Mouse (Mus musculus): ENCODE results near the gene Clcf1. TPM values are rescaled to one million over a fixed set of nuclear protein-coding genes. Genes with fewer than 3 reads are reported as not detected.
A peak's percentile ranks its signal among the peaks of the same experiment; 100 is the strongest.

Gene Clcf1
- total RNA-seq, 2 experiments from 2014 or later: 0.27 to 0.61 TPM

DNA sequence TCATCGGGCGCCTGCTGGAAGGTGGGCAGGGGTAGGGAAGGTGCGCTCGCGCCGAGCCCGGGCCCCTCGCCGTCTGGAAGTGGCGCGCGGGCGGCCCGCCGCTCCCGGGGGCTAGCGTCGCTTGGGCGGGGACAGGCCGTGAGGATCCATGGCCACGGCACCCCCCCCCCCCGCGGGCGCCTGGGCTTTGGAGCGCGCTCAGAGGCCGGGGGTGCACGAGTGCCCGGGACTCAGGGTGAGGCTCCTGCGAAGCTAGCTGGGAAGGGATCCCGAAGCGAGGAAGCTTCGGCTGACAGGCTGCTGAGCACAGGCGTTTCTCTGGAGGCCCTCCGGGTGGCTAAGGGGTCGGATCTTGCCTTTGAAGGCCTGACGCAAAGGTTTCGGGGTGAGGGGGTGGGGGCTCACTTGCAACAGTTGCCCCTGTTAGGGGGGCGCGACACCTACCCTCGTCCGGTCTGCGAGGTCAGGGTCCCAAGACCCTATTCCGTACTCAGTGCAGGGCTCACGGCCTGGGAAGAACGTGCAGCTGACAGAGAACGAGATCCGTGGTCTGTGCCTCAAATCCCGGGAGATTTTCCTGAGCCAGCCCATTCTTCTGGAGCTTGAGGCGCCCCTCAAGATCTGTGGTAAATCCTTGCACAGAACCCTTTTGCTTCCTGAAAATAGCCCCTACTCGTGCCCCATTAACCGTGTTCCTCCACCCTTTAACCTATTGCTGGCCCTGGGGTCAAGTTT lies 21.6 kb upstream of the Clcf1 start:
- DNase-seq (ENCODE audit: extremely low spot score in 1 of 2, low spot score in 1 of 2): no peak

DNA sequence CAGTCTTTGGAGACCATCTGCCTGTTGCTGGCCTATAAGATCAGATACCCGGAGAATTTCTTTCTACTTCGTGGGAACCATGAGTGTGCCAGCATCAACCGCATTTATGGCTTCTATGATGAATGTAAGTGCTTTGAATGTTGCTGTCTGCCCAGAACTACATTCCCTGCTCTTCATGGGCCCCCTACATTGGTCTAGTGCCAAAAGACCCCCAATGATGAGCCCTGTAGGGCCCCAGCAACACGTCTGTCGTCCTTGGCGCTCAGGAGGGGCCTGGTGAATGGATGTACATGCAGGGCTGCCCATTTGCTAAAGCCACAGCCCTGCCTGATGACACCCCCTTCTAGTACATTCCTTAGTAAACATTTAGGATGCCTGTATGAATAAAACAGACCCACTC lies 20.9 kb upstream of the Clcf1 start:
- no peak for DNase-seq (ENCODE audit: extremely low spot score in 1 of 2, low spot score in 1 of 2)

DNA sequence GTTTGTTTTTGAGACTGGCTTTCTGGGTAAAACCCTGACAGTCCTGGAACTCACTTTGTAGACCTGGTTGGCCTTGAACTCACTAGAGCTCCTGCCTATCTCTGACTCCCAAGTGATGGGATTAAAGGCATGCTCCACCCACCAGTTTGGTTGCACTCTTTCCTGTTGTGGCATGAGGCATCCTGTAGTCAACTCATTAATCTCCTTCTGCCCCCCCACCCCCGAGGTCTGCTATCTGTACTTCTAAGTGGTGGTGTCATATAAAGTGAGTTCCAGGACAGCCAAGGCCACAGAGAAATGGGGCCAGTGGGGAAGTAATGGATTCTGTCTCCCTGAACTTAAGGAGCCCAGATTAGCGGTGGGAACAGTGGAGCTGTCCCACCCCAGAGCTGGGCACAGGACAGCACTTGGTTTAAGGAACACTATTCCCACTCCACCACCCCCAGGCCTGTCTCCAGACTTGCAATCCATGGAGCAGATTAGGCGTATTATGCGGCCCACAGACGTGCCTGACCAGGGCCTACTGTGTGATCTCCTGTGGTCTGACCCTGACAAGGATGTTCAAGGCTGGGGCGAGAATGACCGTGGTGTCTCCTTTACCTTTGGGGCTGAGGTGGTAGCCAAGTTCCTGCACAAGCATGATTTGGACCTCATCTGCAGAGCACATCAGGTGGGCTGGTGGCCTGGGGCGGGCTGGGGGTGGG lies 19.9 kb upstream of the Clcf1 start:
- no peak for DNase-seq (ENCODE audit: extremely low spot score in 1 of 2, low spot score in 1 of 2)

DNA sequence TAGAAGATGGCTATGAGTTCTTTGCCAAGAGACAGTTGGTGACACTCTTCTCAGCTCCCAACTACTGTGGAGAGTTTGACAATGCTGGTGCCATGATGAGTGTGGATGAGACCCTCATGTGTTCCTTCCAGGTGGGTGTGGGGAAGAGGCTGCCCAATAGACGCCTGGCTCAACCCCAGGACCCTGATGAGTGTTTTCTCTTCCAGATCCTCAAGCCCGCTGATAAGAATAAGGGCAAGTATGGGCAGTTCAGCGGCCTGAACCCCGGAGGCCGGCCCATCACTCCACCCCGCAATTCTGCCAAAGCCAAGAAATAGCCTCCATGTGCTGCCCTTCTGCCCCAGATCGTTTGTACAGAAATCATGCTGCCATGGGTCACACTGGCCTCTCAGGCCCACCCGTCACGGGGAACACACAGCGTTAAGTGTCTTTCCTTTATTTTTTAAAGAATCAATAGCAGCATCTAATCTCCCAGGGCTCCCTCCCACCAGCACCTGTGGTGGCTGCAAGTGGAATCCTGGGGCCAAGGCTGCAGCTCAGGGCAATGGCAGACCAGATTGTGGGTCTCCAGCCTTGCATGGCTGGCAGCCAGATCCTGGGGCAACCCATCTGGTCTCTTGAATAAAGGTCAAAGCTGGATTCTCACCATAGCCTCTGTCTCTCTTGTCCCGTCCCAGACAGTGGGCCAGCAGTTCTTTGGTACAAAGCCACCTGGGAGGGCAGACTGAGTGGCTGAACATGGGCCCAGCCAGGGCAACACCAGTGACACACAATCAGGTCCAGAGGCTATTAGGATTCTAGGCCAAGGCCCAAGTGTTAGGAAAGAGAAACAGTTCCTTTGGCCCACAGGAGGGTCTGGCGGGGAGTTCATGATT lies 19.0 kb upstream of the Clcf1 start:
- no peak for DNase-seq (ENCODE audit: extremely low spot score in 1 of 2, low spot score in 1 of 2)

DNA sequence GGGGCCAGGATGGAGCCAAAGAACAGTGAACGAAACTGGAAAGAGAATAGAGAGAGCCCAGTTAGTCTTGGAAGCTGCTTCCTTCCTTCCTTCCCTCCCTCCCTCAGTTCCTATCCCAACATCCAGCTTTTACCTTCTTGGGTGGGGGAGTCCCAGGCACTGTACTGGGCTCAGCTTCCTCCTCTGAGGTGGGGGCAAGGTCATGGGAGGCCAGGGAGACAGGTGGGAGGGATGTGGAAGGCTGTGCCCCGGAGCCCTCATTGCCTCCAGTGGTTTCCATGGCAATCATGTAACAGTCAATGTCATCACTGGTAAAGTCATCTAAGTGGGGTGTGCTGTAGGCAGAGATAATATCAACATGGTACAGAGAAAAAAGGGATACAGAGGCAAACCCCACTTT lies 18.0 kb upstream of the Clcf1 start:
- no peak for DNase-seq (ENCODE audit: extremely low spot score in 1 of 2, low spot score in 1 of 2)

DNA sequence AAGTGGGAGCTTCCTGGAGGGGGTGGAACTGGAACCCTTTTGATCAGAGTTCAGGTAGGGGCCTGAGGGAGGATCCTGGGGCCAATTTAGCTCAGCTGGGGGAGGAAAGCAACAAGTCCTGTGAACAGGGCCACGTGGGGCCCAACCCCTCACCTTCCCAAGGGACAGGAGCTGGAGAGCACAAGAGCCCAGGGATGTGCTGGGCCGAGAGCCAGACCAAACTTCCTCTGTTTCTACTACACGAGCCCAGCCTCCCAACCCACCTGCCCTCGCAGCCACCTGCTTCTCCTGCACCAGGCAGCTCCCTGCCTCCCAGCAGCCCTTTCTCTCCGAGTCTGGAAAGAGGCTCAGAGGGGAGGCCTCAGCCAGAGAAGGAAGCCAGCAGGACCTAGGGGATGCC lies 17.5 kb upstream of the Clcf1 start:
- no peak for DNase-seq (ENCODE audit: extremely low spot score in 1 of 2, low spot score in 1 of 2)

DNA sequence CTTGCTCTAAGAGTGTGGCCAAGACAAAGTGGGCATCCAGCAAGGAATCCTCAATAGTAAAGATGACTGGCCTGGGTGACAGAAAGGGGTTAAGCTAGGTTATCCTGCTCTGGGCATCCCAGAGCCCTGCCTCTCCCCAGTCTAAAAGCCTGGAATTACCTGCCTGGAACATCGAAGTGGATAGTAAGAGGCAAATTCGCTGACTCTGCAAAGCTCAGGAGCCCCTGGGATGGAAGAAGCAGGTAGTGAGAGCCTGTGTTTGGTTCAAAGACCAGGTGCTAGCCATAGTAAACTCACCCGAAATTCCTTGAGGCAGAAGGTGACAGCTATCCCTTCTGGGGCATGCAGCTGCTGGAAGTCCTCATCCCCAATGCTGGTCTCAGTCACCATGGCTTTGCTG lies 16.9 kb upstream of the Clcf1 start:
- DNase-seq (ENCODE audit: extremely low spot score in 1 of 2, low spot score in 1 of 2): no peak

DNA sequence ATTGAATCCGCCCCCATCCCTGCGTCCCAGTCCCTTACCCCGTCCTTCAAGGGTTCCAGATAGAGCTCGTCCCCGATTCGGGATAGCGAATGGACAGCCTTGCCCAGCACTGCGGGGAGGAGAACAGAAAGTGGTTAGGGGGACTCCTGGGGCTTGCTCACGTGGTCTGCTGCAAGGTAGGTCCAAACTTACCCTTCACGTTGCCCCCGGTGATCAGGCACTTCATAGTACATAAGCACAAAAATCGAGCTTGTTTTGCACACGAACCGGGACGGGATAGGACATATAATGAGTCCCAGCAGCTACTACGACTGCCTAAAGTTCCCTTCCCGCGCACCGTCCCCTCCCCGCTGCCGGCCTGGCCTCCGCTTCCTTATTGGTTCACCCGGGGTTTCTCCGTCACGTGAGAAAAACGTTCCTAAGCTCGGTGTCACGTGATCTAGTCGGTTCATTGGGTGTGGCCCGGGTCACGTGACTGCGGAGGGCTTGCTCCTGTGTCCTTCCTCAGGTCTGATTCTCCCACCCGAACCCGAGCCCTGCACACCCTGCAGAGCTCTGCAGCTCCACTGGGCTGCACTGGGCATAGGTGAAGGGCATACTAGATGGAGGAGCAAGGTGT lies 12.6 kb upstream of the Clcf1 start, which contains the start of gene Rad9a:
TSS of gene Rad9a (minus strand) at position 372 of the 619 bp plus-strand sequence.
- DNase-seq (ENCODE audit: extremely low spot score in 1 of 2, low spot score in 1 of 2): peak; percentile 78 to 88

DNA sequence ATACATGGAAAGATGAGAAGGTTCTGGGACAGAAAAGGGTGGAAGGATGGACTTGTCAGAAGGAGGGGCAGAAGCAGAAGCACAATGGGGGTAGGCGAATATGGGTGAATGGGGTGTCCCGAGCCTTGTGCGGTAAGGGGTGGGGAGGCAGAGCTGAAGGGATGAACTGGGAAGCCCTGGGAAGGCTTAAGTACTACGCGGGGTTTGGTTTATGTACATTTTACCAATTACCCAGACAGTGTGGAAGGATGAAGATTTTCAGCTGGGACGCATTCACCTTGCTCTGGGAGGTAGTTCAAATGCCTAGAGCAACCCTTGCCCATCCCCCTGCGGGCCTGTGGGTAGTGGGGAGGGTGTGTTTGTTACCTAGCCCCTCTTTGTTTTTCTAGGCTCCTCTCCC lies 11.9 kb upstream of the Clcf1 start:
- DNase-seq (ENCODE audit: extremely low spot score in 1 of 2, low spot score in 1 of 2): no peak

DNA sequence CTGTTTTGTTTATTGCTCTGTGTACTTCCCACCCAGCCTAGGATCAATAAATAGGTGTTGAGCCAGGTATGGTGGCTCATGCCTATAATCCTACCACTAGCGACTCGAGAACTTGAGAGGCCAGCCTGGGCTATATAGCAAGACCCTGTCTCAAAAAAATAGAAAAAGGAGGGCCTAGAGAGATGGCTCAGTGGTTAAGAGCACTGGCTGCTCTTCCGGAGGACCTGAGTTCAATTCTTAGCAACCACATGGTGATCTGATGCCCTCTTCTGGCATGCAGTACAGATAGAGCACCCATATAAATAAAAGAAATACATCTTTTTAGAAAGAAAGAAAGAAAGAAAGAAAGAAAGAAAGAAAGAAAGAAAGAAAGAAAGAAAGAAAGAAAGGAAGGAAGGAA lies 10.9 kb upstream of the Clcf1 start:
- DNase-seq (ENCODE audit: extremely low spot score in 1 of 2, low spot score in 1 of 2): no peak

DNA sequence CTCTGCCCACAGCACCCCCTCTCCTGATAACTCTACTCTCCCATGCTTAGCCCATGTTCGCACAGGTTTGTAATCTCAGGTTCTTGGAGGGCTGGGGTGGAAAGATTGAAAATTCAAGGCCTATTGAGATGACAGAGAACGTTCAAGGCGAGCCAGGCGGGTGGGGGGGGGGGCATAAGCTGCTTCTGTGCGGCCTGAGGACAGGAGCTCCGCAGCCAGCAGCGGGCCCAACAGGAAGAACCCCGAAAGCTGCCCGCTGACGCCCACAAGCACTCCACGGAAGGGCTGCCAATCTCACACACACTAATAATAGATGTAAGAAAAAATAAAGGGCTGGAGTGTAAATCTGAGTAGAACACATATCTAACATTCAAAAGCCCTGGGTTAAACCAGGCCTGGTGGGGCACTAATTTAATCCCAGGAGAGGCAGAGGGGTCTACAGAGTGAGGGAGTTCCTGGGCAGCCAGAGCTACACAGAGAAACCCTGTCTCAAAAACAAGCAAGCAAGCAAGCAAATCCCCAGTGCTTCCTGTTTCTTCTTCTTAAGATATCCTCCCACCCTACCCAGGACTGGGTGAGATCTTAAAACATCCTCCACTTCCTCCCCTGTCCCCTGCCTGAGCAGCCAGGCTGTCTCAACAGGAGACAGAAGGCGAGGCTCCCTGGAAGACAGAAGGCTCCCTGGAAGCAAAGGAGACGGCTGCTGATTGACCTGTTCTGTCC lies 10.3 kb upstream of the Clcf1 start:
- no peak for DNase-seq (ENCODE audit: extremely low spot score in 1 of 2, low spot score in 1 of 2)

DNA sequence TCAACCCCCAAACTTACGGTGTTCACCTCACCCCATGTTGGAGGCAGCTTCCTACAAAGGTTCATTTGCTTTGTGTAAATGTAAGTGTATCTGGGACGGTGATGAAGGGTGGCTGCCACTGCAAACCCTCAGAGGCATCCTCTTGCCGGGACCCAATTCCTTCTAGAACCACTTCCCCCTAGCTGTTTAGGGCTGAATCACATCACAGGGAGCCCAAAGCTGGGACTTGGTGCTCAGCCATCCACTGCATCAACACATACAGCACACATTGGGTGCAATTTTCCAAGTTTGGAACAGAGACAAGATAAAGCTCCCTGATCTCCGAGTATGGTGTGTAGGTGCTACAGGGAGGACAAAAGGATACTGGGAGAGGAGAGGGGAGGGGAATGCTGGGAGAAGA lies 9.1 kb upstream of the Clcf1 start:
- DNase-seq (ENCODE audit: extremely low spot score in 1 of 2, low spot score in 1 of 2): no peak

DNA sequence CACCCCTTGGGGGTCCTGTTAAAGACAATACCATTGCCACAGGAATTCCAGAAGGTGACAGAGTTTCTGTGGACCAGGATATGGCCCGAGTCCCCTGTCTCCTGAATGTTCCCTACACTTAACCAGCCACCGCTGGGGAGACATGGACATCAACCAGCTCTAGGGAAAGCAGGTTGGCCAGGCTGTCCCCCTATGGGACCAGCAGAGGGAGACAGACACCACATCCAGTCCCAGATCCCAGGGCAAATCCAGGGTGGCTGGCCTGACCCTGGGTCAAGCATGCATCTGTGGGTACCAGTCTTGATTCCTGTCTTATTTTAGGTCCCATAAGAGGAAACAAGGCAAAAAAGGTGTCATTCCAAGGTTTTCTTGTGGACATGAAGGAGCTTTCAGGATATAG lies 7.1 kb upstream of the Clcf1 start:
- peak; percentile 46 to 53 for DNase-seq (ENCODE audit: extremely low spot score in 1 of 2, low spot score in 1 of 2)

DNA sequence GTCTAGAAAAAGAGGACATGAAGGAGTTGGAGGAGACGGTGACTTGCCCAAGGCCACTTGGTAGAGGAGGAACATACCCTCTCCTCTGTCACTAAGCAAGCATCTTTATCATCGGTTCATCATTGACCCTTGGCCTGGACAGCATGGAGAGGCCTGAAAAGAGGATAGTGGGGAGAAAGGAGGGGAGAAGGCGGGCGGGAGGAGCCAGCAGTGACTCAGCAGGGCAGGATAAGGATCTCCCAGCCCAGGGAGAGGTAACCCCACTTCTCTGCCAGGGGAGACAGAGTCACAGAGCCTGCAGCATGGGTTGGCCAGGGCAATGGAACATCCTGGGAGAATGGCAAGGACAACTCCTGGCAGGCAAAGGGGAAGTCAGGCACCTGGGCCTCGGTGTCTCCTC lies 5.5 kb upstream of the Clcf1 start:
- DNase-seq (ENCODE audit: extremely low spot score in 1 of 2, low spot score in 1 of 2): no peak

DNA sequence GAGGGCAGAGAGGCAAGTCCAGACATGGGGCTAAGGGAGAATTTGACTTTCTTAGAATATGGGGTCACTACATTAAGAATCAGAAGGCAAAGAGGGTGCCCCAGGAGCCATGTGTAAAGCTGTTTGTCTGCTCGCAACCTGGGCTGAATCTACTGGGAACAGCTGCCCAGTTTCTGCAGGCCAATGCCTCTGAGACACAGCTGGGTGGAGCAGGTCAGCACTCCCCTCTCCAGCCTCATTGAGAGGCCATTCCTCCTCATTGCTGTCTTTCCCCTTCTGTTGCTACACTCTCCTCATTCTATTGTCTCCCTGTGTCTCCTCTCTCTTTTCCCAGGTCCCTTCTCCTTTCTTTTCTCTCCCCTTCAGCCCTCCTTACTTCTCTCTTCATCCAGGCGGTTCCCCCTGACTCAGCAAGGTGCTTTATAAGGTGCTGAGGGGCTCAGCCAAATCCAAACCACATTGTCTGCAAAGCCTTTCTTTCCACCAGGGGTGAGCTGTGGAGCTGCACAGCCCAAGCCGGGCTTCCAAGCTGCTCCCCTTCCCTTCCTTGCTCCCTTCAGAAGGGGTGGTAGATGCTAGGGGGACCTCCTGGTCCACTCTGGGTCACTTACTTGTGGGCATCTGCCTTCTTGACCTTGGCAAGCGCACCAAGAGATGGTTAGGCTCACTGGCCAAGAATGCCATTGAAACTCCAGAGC lies 2.0 kb upstream of the Clcf1 start:
- no peak for DNase-seq (ENCODE audit: extremely low spot score in 1 of 2, low spot score in 1 of 2)

DNA sequence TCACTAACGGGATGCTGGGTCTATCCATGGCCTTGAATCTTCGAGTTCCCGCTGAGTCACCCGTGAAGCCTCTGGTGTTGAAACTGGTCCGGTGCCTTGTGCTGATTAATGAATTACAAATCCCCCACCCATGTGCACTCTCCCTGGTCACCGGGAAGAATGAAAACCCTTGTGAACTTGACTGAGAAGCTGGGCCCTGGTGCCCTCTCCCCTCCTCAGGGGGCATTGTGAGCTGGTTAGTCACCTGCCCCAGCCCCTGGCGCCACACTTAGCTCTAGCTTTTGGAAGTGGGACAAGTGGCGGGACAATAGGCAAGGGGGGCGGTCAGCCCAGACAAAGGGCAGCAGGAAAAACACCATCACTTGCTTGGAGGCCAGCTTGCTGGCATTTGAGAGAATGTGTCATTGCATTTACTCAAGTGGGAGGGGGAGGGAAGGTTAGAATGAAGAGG lies 489 bp upstream of the Clcf1 start:
- DNase-seq (ENCODE audit: extremely low spot score in 1 of 2, low spot score in 1 of 2): no peak

DNA sequence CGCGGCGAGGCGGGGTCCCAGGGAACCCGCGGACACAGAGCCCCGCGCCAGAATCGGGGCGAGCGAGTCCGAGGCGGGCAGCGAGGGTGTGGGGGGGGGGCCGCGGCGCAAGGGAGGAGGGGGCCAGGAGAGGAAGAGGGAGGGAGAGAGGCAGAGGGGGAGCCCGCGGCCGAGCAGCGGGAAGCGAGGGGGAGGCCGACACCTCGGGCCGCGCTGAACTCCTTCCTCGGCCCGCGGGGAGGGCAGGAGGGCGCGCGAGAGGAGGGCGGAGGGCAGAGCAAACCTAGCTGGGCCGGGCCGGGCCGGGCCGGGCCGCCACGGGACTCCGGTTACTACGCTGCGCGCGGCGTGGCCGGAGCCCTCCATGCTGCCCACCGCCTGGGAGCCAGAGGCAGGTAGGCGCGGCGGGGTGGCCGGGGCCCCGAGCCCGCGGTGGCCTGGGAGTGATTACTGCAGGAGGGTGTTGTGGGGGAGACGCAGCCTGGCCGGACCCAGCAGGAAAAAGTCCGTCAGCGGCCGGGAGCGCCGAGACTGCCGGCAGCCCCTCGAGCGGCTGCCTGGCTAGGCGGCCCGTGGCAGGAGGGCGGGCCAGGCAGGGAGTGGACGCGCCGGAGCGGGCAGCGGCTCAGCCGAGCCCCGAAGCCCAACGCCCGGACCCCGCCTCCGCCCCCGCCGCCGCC lies 873 bp downstream of the Clcf1 start:
- no peak for DNase-seq (ENCODE audit: extremely low spot score in 1 of 2, low spot score in 1 of 2)

DNA sequence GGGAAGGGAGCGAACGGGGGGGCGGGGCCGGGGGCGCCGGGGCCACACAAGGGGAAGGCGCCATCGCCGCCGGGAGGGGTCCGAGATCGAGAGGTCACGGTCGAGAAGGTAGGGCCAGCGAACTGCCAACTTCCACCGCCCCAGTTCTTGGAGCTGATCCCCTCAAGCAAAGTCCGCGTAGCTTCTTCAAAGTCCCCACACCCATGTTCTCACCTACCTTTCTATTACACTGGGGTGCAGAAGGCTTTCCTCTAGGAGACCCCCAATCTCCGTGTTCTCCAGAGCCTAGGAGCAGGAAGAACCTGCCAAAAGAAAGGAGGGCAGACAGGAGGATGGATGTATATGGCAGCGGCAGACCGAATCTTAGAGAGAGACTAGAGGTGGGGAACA lies 1.4 kb downstream of the Clcf1 start:
- no peak for DNase-seq (ENCODE audit: extremely low spot score in 1 of 2, low spot score in 1 of 2)

Measured in layer of hippocampus, postnatal 25 days (tissue).